Mouse (Mus musculus): ENCODE data around the gene Gm10128. TPM values are rescaled to one million over a fixed set of nuclear protein-coding genes. Genes with fewer than 3 reads are reported as not detected.

Gene Gm10128
- total and polyA plus RNA-seq, 3 experiments, result not detected

Other genes starting within 250 kb of the Gm10128 start
- gene Gm3755, start 193.1 kb downstream of the Gm10128 start, total RNA-seq (2012; rRNA removed), result not detected in 2 replicates
- gene Gm3755, start 193.1 kb downstream of the Gm10128 start, polyA plus RNA-seq (2012; ENCODE audit: insufficient read depth in 1 of 2, insufficient read length in 2 of 2, low read depth in 1 of 2, low replicate concordance in 2 of 2, missing spikeins in 1 of 2), result not detected
- not detected in 2 replicates for gene Gm3752, start 160.2 kb downstream of the Gm10128 start, total RNA-seq (2012; rRNA removed)
- gene Gm3752, start 160.2 kb downstream of the Gm10128 start, polyA plus RNA-seq (2012; ENCODE audit: insufficient read depth in 1 of 2, insufficient read length in 2 of 2, low read depth in 1 of 2, low replicate concordance in 2 of 2, missing spikeins in 1 of 2), result not detected
- gene Gm3558, start 75.4 kb downstream of the Gm10128 start, total RNA-seq (2012; rRNA removed), result not detected in 2 replicates
- gene Gm3558, start 75.4 kb downstream of the Gm10128 start, polyA plus RNA-seq (2012; ENCODE audit: insufficient read depth in 1 of 2, insufficient read length in 2 of 2, low read depth in 1 of 2, low replicate concordance in 2 of 2, missing spikeins in 1 of 2), result not detected
- not detected in 2 replicates for gene Gm10338, start 48.4 kb downstream of the Gm10128 start, total RNA-seq (2012; rRNA removed)
- gene Gm10338, start 48.4 kb downstream of the Gm10128 start, polyA plus RNA-seq (2012; ENCODE audit: insufficient read depth in 1 of 2, insufficient read length in 2 of 2, low read depth in 1 of 2, low replicate concordance in 2 of 2, missing spikeins in 1 of 2), result not detected
- not detected in 2 replicates for gene Gm26661, start 147.6 kb upstream of the Gm10128 start, total RNA-seq (2012; rRNA removed)
- gene Gm26661, start 147.6 kb upstream of the Gm10128 start, polyA plus RNA-seq (2012; ENCODE audit: insufficient read depth in 1 of 2, insufficient read length in 2 of 2, low read depth in 1 of 2, low replicate concordance in 2 of 2, missing spikeins in 1 of 2), result not detected
- gene Flnb, start 174.0 kb upstream of the Gm10128 start, total RNA-seq (2012; rRNA removed), result 3.1 TPM in 2 replicates
- 1 to 10 TPM in 1 of 2 experiments, not detected in 1; 1.0 TPM for gene Flnb, start 174.0 kb upstream of the Gm10128 start, polyA plus RNA-seq (2012; ENCODE audit: insufficient read depth in 1 of 2, insufficient read length in 2 of 2, low read depth in 1 of 2, low replicate concordance in 2 of 2, missing spikeins in 1 of 2)

Measured in MEL (cell line).